Mouse (Mus musculus) erythroblast, embryonic 14.5 days (primary cell): Measurements from ENCODE around the gene Plcl2.

Experiments
- GATA1 ChIP-seq: IDR thresholded peaks from 2 replicates; pipeline ENCODE4 v1.6.1; 2012; ENCODE audit warnings: low read length, inconsistent platforms, mixed read lengths
- TAL1 ChIP-seq: IDR thresholded peaks from 3 replicates; pipeline ENCODE4 v1.6.1; 2012; ENCODE audit warnings: low read length, inconsistent platforms, mixed read lengths

GRCm38 (mm10) chr17:50460301-50460700 is 48.9 kb upstream of the Plcl2 start:
- TF ChIP-seq TAL1, result no peak
- no peak for TF ChIP-seq GATA1
